Mouse (Mus musculus): Measurements from ENCODE around the gene Lyg1. TPM values are rescaled to one million over a fixed set of nuclear protein-coding genes. Genes with fewer than 3 reads are reported as not detected.

Gene Lyg1
- polyA plus RNA-seq, 1 experiment from 2014 or later, result not detected

DNA sequence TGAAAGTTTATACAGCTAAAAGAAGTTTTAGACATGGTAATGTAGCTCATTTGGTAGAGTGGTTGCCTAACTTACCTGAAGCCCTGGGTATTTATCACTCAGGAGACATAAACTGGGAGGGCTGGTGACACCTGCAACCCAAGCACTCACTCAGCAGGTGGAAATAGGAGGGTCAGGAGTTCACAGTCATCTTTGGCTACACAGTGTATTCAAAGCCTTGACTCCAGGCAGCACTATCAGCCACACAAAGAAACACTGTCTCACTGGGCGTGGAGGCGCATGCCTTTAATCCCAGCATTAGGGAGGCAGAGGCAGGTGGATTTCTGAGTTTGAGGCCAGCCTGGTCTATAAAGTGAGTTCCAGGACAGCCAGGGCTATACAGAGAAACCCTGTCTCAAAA is 44.8 kb downstream of the Lyg1 start:
- no peak overlapping the region for H3K27ac ChIP-seq (ENCODE audit: low read length)
- no peak overlapping the region for H3K4me3 ChIP-seq (ENCODE audit: low read length)
- H3K9me3 ChIP-seq (ENCODE audit: low read length), result no peaks in the 10 kb centered on the region
- no peaks in the 10 kb centered on the region for H3K4me1 ChIP-seq (ENCODE audit: insufficient read depth, low read length)
- H3K4me2 ChIP-seq (replicated peaks; ENCODE audit: low read depth, low read length), result no peak overlapping the region
- no peak for ATAC-seq (ENCODE audit: low FRiP score, low TSS enrichment)
- H3K9ac ChIP-seq (replicated peaks; ENCODE audit: low read length), result no peak overlapping the region
- 0 out of 2 replicates have a peak, but pooled peaks cover 3% of the 10 kb centered on the region for H3K27me3 ChIP-seq (ENCODE audit: insufficient read depth, low read length)
- no peaks in the 10 kb centered on the region for H3K36me3 ChIP-seq (ENCODE audit: insufficient read depth, low read length)
- 83% methylated on average over 2 of the region's 2 CpGs for WGBS

DNA sequence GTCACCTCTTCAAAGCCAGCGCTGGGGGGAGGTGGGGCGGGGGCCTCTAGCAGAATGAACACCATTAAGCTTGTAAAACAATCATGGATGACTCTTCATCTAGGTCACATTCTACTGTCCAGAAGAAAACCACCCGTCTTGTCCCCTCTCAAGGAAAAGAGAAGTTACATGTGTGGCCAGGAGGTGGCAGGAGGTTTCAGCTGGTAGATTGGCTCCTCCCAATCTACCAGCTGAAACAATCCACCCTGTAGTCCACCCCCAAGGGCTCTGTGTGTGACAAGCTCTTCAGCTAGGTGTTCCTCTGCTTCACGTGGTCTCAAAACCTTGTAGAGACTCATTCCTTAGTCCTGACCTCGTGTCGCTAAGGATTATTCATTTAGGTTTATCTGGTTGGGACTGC is 54.4 kb downstream of the Lyg1 start:
- no peak for ATAC-seq (ENCODE audit: low FRiP score, low TSS enrichment)
- no peaks in the 10 kb centered on the region for H3K9me3 ChIP-seq (ENCODE audit: low read length)
- H3K27me3 ChIP-seq (ENCODE audit: insufficient read depth, low read length), result no peaks in the 10 kb centered on the region
- WGBS, result 28% methylated on average over 6 of the region's 6 CpGs
- no peak overlapping the region for H3K27ac ChIP-seq (ENCODE audit: low read length)
- no peak overlapping the region for H3K4me3 ChIP-seq (ENCODE audit: low read length)
- H3K9ac ChIP-seq (replicated peaks; ENCODE audit: low read length), result no peak overlapping the region
- H3K4me2 ChIP-seq (replicated peaks; ENCODE audit: low read depth, low read length), result no peak overlapping the region
- H3K36me3 ChIP-seq (ENCODE audit: insufficient read depth, low read length), result peaks cover 15% of the 10 kb centered on the region
- no peaks in the 10 kb centered on the region for H3K4me1 ChIP-seq (ENCODE audit: insufficient read depth, low read length)

DNA sequence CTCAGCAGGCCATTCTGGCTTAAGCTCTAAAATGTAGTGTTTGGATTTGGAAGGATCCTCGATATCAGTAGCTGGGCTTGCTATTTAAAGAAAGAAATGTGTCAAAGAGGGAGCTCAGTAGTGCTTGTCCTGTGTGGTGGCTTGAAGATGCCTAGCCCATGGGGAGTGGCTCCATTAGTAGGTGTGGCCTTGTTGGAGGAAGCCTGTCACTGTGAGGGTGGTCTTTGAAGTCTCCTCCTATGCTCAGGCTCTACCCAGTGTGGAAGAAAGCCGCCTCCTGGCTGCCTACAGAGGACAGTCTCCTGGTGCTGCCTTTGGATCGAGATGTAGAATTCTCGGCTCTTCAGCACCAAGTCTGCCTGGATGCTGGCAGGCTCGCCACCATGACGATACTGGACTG is 57.3 kb downstream of the Lyg1 start:
- WGBS, result 58% methylated on average over 6 of the region's 6 CpGs
- no peak overlapping the region for H3K4me3 ChIP-seq (ENCODE audit: low read length)
- no peak overlapping the region for H3K27ac ChIP-seq (ENCODE audit: low read length)
- peaks cover 32% of the 10 kb centered on the region for H3K36me3 ChIP-seq (ENCODE audit: insufficient read depth, low read length)
- 0 out of 2 replicates have a peak, but pooled peaks have one; percentile 39 for ATAC-seq (ENCODE audit: low FRiP score, low TSS enrichment)
- no peak overlapping the region for H3K4me2 ChIP-seq (replicated peaks; ENCODE audit: low read depth, low read length)
- no peaks in the 10 kb centered on the region for H3K9me3 ChIP-seq (ENCODE audit: low read length)
- no peak overlapping the region for H3K9ac ChIP-seq (replicated peaks; ENCODE audit: low read length)
- no peaks in the 10 kb centered on the region for H3K4me1 ChIP-seq (ENCODE audit: insufficient read depth, low read length)
- no peaks in the 10 kb centered on the region for H3K27me3 ChIP-seq (ENCODE audit: insufficient read depth, low read length)

DNA sequence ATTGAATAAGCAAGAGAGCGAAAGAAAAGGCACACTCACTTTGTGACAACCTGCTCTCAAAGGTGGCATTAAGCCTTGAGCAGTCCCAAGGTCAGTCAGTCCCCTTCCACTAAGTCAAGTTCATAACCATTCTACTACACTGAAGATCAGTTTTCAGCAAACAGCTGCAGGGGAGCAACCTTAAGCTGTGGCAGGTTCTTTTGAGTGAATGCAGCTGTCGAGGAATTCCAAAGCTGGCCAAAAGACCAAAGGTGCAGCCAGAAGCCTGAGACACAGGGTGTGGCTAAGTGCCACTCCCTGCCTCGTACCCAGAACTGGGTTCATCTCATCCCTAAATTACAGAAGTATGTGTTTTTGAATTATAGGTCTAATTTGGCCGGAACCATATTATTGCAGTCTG is 57.7 kb downstream of the Lyg1 start:
- no peaks in the 10 kb centered on the region for H3K4me1 ChIP-seq (ENCODE audit: insufficient read depth, low read length)
- no peak overlapping the region for H3K27ac ChIP-seq (ENCODE audit: low read length)
- no peaks in the 10 kb centered on the region for H3K9me3 ChIP-seq (ENCODE audit: low read length)
- H3K36me3 ChIP-seq (ENCODE audit: insufficient read depth, low read length), result peaks cover 34% of the 10 kb centered on the region
- no peaks in the 10 kb centered on the region for H3K27me3 ChIP-seq (ENCODE audit: insufficient read depth, low read length)
- H3K4me2 ChIP-seq (replicated peaks; ENCODE audit: low read depth, low read length), result no peak overlapping the region
- no peak overlapping the region for H3K9ac ChIP-seq (replicated peaks; ENCODE audit: low read length)
- no peak for ATAC-seq (ENCODE audit: low FRiP score, low TSS enrichment)
- no peak overlapping the region for H3K4me3 ChIP-seq (ENCODE audit: low read length)
- 63% methylated on average over 4 of the region's 4 CpGs for WGBS

Other genes with a start within 250 kb of the Lyg1 start
- 2.4 and 2.6 TPM in 2 replicates for gene 2010300C02Rik, start 237.7 kb downstream of the Lyg1 start, polyA plus RNA-seq (2015; fragmentation: Nextera tagmentation; extraction: Ambion mirVana)
- gene Tsga10, start 91.3 kb downstream of the Lyg1 start, polyA plus RNA-seq (2015; fragmentation: Nextera tagmentation; extraction: Ambion mirVana), result 6.4 and 6.9 TPM in 2 replicates
- gene Lipt1, start 86.0 kb downstream of the Lyg1 start, polyA plus RNA-seq (2015; fragmentation: Nextera tagmentation; extraction: Ambion mirVana), result 9.6 and 9.7 TPM in 2 replicates
- 23.9 and 27.4 TPM in 2 replicates for gene Mitd1, start 67.3 kb downstream of the Lyg1 start, polyA plus RNA-seq (2015; fragmentation: Nextera tagmentation; extraction: Ambion mirVana)
- gene Mrpl30, start 67.3 kb downstream of the Lyg1 start, polyA plus RNA-seq (2015; fragmentation: Nextera tagmentation; extraction: Ambion mirVana), result 228 and 234 TPM in 2 replicates
- not detected in 2 replicates for gene Lyg2, start 41.3 kb downstream of the Lyg1 start, polyA plus RNA-seq (2015; fragmentation: Nextera tagmentation; extraction: Ambion mirVana)
- 130 and 136 TPM in 2 replicates for gene Txndc9, start 40.1 kb upstream of the Lyg1 start, polyA plus RNA-seq (2015; fragmentation: Nextera tagmentation; extraction: Ambion mirVana)
- 21.4 and 27.1 TPM in 2 replicates for gene Eif5b, start 40.3 kb upstream of the Lyg1 start, polyA plus RNA-seq (2015; fragmentation: Nextera tagmentation; extraction: Ambion mirVana)
- 18.2 and 22.8 TPM in 2 replicates for gene Rev1, start 172.0 kb upstream of the Lyg1 start, polyA plus RNA-seq (2015; fragmentation: Nextera tagmentation; extraction: Ambion mirVana)